Mouse (Mus musculus): ENCODE measurements at regions not wholly inside any gene's neighbourhood (a gene's known extent, or its start where the extent isn't known, plus 50 kb on each side); places are given as distances from the start of the nearest gene placed in this dataset.
A peak's percentile ranks its signal among the peaks of the same experiment; 100 is the strongest.

- no peak for DNase-seq (ENCODE audit: extremely low spot score, low spot score)
- Histone ChIP-seq H3K4me1 (peaks cover 6% of the 10 kb centered on the region), H3K4me3 (no peak overlapping the region), H3K27ac (no peak overlapping the region), H3K9me3 (no peaks in the 10 kb centered on the region), H3K27me3 (ENCODE audit: poor library complexity, severe bottlenecking) (peaks cover 6% of the 10 kb centered on the region; the same call in 1 of the 2 replicates), H3K36me3 (replicated peaks) (no peaks in the 10 kb centered on the region)
- 85% methylated on average over 2 of the region's 2 CpGs for WGBS
Observed at GRCm38 (mm10) chr7:68823646-68824045, 74.6 kb upstream of the Arrdc4 start.

GRCm38 (mm10) chr7:68823189-68823588 lies 74.1 kb upstream of the Arrdc4 start:
- Histone ChIP-seq H3K4me3 (no peak overlapping the region), H3K27ac (no peak overlapping the region), H3K9me3 (no peaks in the 10 kb centered on the region), H3K4me1 (peaks cover 6% of the 10 kb centered on the region), H3K27me3 (ENCODE audit: poor library complexity, severe bottlenecking) (peaks cover 6% of the 10 kb centered on the region; the same call in 1 of the 2 replicates), H3K36me3 (replicated peaks) (no peaks in the 10 kb centered on the region)
- DNase-seq (ENCODE audit: extremely low spot score, low spot score): peak; percentile 75
- WGBS: 6% methylated on average over 7 of the region's 7 CpGs

- Histone ChIP-seq H3K4me1 (peaks cover 2% of the 10 kb centered on the region; the same call in 1 of the 2 replicates), H3K27me3 (ENCODE audit: poor library complexity, severe bottlenecking) (no peaks in the 10 kb centered on the region), H3K9me3 (no peaks in the 10 kb centered on the region), H3K36me3 (replicated peaks) (no peaks in the 10 kb centered on the region), H3K27ac (no peak overlapping the region), H3K4me3 (no peak overlapping the region)
- no peak for DNase-seq (ENCODE audit: extremely low spot score, low spot score)
- WGBS: 92% methylated on average over 15 of the region's 15 CpGs
Observed at GRCm38 (mm10) chr7:68814823-68815666, 66.0 kb upstream of the Arrdc4 start.

GRCm38 (mm10) chr7:68809782-68810181 lies 60.7 kb upstream of the Arrdc4 start:
- H3K9me3 ChIP-seq: no peaks in the 10 kb centered on the region
- 66% methylated on average over 8 of the region's 8 CpGs for WGBS
- no peaks in the 10 kb centered on the region for H3K27me3 ChIP-seq (ENCODE audit: poor library complexity, severe bottlenecking)
- no peaks in the 10 kb centered on the region for H3K36me3 ChIP-seq (replicated peaks)
- no peak overlapping the region for H3K27ac ChIP-seq
- H3K4me3 ChIP-seq: no peak overlapping the region
- H3K4me1 ChIP-seq: peaks cover 5% of the 10 kb centered on the region; the same call in 1 of the 2 replicates
- no peak for DNase-seq (ENCODE audit: extremely low spot score, low spot score)
